10 mouse cellular contexts compared by ENCODE assay signal in the genomic region with DNA sequence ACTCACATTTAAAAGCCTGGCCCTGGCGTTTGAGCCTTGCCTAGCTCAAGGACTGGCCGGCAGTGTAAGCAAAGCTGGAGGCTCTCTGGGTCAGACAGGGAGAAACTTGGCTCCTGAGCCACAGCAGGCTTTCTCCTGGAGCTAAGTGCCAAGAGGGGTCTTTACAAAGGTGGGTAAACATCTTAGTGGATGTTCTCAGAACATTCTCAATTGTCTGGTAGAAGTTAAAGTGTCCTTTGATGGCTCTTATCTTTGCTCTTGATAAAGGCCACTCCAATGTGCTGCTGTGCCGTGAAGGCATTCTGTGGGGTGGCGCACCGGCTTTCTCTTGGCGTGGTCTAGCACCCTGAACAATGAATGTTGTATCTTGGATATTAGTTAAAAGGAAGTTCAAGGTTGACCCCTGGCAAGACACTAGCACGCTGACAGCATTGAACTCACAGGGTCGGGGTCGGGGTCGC. TPM values are rescaled to one million over a fixed set of nuclear protein-coding genes. Genes with fewer than 3 reads are reported as not detected.
DNase-seq lines count a peak whose midpoint lies in the region; ATAC-seq and TF ChIP-seq lines count a peak whose summit lies in the region.
"Had no signal": no experiment of that assay in that cellular context is flagged by ENCODE, and none has a peak within 500 bp of the region (broad histone marks: within the 10 kb centered on the region; RNA-seq: fewer than 3 reads in every experiment).

No protein-coding gene starts in this region.

- H3K4me2 ChIP-seq in intestine, postnatal 0 days (replicated peaks; ENCODE audit: low read depth), result peak overlapping the region; percentile 87
- peak overlapping the region; percentile 70 for H3K4me2 ChIP-seq in midbrain, embryonic 12.5 days (replicated peaks)

- WGBS in heart, embryonic 10.5 days, result 36% methylated on average over 10 of the region's 10 CpGs
- 39% methylated on average over 10 of the region's 10 CpGs for WGBS in intestine, postnatal 0 days
- WGBS in midbrain, embryonic 12.5 days, result 71% methylated on average over 10 of the region's 10 CpGs

- no peak for ATAC-seq in intestine, postnatal 0 days
- no peak for ATAC-seq in midbrain, embryonic 12.5 days (ENCODE audit: low FRiP score, low read depth)
- ATAC-seq in megakaryocyte progenitor cell, adult 5-6 weeks (replicated peaks; ENCODE audit: poor library complexity), result no peak
- ATAC-seq: CD4-positive, CD25-positive, alpha-beta regulatory T cell, adult 4 months had no signal

- H3K4me1 ChIP-seq in heart, embryonic 10.5 days, result peaks cover 48% of the 10 kb centered on the region
- H3K4me1 ChIP-seq in brown adipose tissue, adult 24 weeks (ENCODE audit: control insufficient read depth, insufficient read depth, insufficient read length, low read length), result peaks cover 7% of the 10 kb centered on the region
- H3K4me1 ChIP-seq in intestine, postnatal 0 days (replicated peaks; ENCODE audit: control insufficient read depth, insufficient read depth, low read length), result 0 out of 2 replicates have a peak, but pooled peaks cover 4% of the 10 kb centered on the region
- peaks cover 21% of the 10 kb centered on the region for H3K4me1 ChIP-seq in midbrain, embryonic 12.5 days

- H3K27me3 ChIP-seq in heart, embryonic 10.5 days (ENCODE audit: insufficient read depth, poor library complexity, severe bottlenecking), result peaks cover 8% of the 10 kb centered on the region; the same call in 1 of the 2 replicates
- no peaks in the 10 kb centered on the region for H3K27me3 ChIP-seq in intestine, postnatal 0 days (replicated peaks; ENCODE audit: control insufficient read depth, insufficient read depth, low read length)
- H3K27me3 ChIP-seq in midbrain, embryonic 12.5 days, result peaks cover 35% of the 10 kb centered on the region

- peaks cover 34% of the 10 kb centered on the region for H3K36me3 ChIP-seq in heart, embryonic 10.5 days
- peaks cover 21% of the 10 kb centered on the region for H3K36me3 ChIP-seq in intestine, postnatal 0 days (ENCODE audit: control insufficient read depth, insufficient read depth)
- H3K36me3 ChIP-seq in midbrain, embryonic 12.5 days, result 0 out of 2 replicates have a peak, but pooled peaks cover 2% of the 10 kb centered on the region

- TF ChIP-seq CTCF in intestine, postnatal 0 days (IDR thresholded peaks at IDR 0.05; ENCODE audit: low read depth), result no peak

- H3K27ac ChIP-seq in heart, embryonic 10.5 days, result peak overlapping the region; percentile 88; the same call in 1 of the 2 replicates
- H3K27ac ChIP-seq in brown adipose tissue, adult 24 weeks (replicated peaks; ENCODE audit: low read depth, low read length), result no peak overlapping the region
- peak overlapping the region; percentile 77; the same call in 1 of the 2 replicates for H3K27ac ChIP-seq in intestine, postnatal 0 days (ENCODE audit: low read depth, low read length)
- no peak overlapping the region for H3K27ac ChIP-seq in midbrain, embryonic 12.5 days (replicated peaks)

- DNase-seq in heart, embryonic 10.5 days (ENCODE audit: low spot score), result no peak
- no peak for DNase-seq in heart, postnatal 4 days
- DNase-seq in left cerebral cortex, postnatal 36 days (ENCODE audit: low spot score in 2 of 2), result no peak
- DNase-seq in thymus, adult 18-20 months, result no peak

- H3K9me3 ChIP-seq in heart, embryonic 10.5 days, result no peaks in the 10 kb centered on the region
- H3K9me3 ChIP-seq in intestine, postnatal 0 days (ENCODE audit: control insufficient read depth), result no peaks in the 10 kb centered on the region
- no peaks in the 10 kb centered on the region for H3K9me3 ChIP-seq in midbrain, embryonic 12.5 days

- intact Hi-C loops in left cerebral cortex, postnatal 36 days (cut with DNase I), result no loop called here

- peak overlapping the region; percentile 67 for H3K4me3 ChIP-seq in heart, embryonic 10.5 days
- peak overlapping the region; percentile 75; the same call in 1 of the 2 replicates for H3K4me3 ChIP-seq in brown adipose tissue, adult 24 weeks (ENCODE audit: insufficient read depth, low read depth, low read length)
- peak overlapping the region; percentile 55 for H3K4me3 ChIP-seq in intestine, postnatal 0 days (ENCODE audit: low read depth, low read length)
- H3K4me3 ChIP-seq in midbrain, embryonic 12.5 days, result no peak overlapping the region

- H3K9ac ChIP-seq in intestine, postnatal 0 days (ENCODE audit: low read depth, low read length), result peak overlapping the region; percentile 51; the same call in 1 of the 2 replicates
- H3K9ac ChIP-seq in midbrain, embryonic 12.5 days (replicated peaks), result no peak overlapping the region

RNA-seq across cellular contexts. Expression of gene Khk, which starts 1.4 kb away (rescaled TPM):
- 10.5 and 14.5 TPM in 2 replicates for polyA plus RNA-seq in heart, embryonic 10.5 days (2016; fragmentation: Nextera tagmentation; extraction: Ambion mirVana)
- total RNA-seq in heart, postnatal 4 days (2021), result 1 to 10 TPM; 6.4 to 9.2 TPM
- polyA plus RNA-seq in brown adipose tissue, adult 24 weeks (2012; ENCODE audit: insufficient read depth, insufficient read length, missing spikeins), result 27.8 and 28.8 TPM in 2 replicates
- polyA plus RNA-seq in intestine, postnatal 0 days (2015; fragmentation: Nextera tagmentation; extraction: Ambion mirVana), result 89.6 and 97.9 TPM in 2 replicates
- 5.6 TPM in 2 replicates for polyA plus RNA-seq in midbrain, embryonic 12.5 days (2016; fragmentation: Nextera tagmentation; extraction: Ambion mirVana)
- total RNA-seq in left cerebral cortex, postnatal 36 days (2021), result 10 to 100 TPM; 14.4 TPM
- total RNA-seq in megakaryocyte progenitor cell, adult 5-6 weeks (2015), result 74.3 and 88.2 TPM in 2 replicates
- total RNA-seq in megakaryocyte progenitor cell, adult 5-6 weeks (2017), result 62.2 and 82.9 TPM in 2 replicates

RNA-seq across cellular contexts. Expression of gene Emilin1, which starts 9.4 kb away (rescaled TPM):
- polyA plus RNA-seq in heart, embryonic 10.5 days (2016; fragmentation: Nextera tagmentation; extraction: Ambion mirVana), result 166 and 172 TPM in 2 replicates
- total RNA-seq in heart, postnatal 4 days (2021), result 10 to 100 TPM; 83.4 to 93.2 TPM
- polyA plus RNA-seq in brown adipose tissue, adult 24 weeks (2012; ENCODE audit: insufficient read depth, insufficient read length, missing spikeins), result 2.4 and 3.6 TPM in 2 replicates
- 63.2 and 63.7 TPM in 2 replicates for polyA plus RNA-seq in intestine, postnatal 0 days (2015; fragmentation: Nextera tagmentation; extraction: Ambion mirVana)
- polyA plus RNA-seq in midbrain, embryonic 12.5 days (2016; fragmentation: Nextera tagmentation; extraction: Ambion mirVana), result 49.8 and 79.9 TPM in 2 replicates
- total RNA-seq in left cerebral cortex, postnatal 36 days (2021), result 1 to 10 TPM; 1.7 to 5.1 TPM
- total RNA-seq in megakaryocyte progenitor cell, adult 5-6 weeks (2015), result 49.7 and 64.5 TPM in 2 replicates
- total RNA-seq in megakaryocyte progenitor cell, adult 5-6 weeks (2017), result 98.6 and 99.3 TPM in 2 replicates

RNA-seq across cellular contexts. Expression of gene Ost4, which starts 15.0 kb away (rescaled TPM):
- polyA plus RNA-seq in heart, embryonic 10.5 days (2016; fragmentation: Nextera tagmentation; extraction: Ambion mirVana), result 432 and 455 TPM in 2 replicates
- total RNA-seq in heart, postnatal 4 days (2021), result 100 to 1,000 TPM; 170 TPM
- 357 and 467 TPM in 2 replicates for polyA plus RNA-seq in brown adipose tissue, adult 24 weeks (2012; ENCODE audit: insufficient read depth, insufficient read length, missing spikeins)
- 458 and 495 TPM in 2 replicates for polyA plus RNA-seq in intestine, postnatal 0 days (2015; fragmentation: Nextera tagmentation; extraction: Ambion mirVana)
- 298 and 304 TPM in 2 replicates for polyA plus RNA-seq in midbrain, embryonic 12.5 days (2016; fragmentation: Nextera tagmentation; extraction: Ambion mirVana)
- 10 to 100 TPM; 82.6 to 97.0 TPM for total RNA-seq in left cerebral cortex, postnatal 36 days (2021)
- 439 and 494 TPM in 2 replicates for total RNA-seq in megakaryocyte progenitor cell, adult 5-6 weeks (2015)
- 259 and 297 TPM in 2 replicates for total RNA-seq in megakaryocyte progenitor cell, adult 5-6 weeks (2017)

RNA-seq across cellular contexts. Expression of gene Cgref1, which starts 22.8 kb away (rescaled TPM):
- polyA plus RNA-seq in heart, embryonic 10.5 days (2016; fragmentation: Nextera tagmentation; extraction: Ambion mirVana), result 5.5 and 6.0 TPM in 2 replicates
- total RNA-seq in heart, postnatal 4 days (2021), result under 1 TPM; 0.67 to 0.77 TPM
- 1.0 TPM in 1 of 2 replicates, not detected in the other for polyA plus RNA-seq in brown adipose tissue, adult 24 weeks (2012; ENCODE audit: insufficient read depth, insufficient read length, missing spikeins)
- polyA plus RNA-seq in intestine, postnatal 0 days (2015; fragmentation: Nextera tagmentation; extraction: Ambion mirVana), result 535 and 618 TPM in 2 replicates
- polyA plus RNA-seq in midbrain, embryonic 12.5 days (2016; fragmentation: Nextera tagmentation; extraction: Ambion mirVana), result 7.8 and 9.0 TPM in 2 replicates
- total RNA-seq in left cerebral cortex, postnatal 36 days (2021), result 10 to 100 TPM; 26.1 to 26.4 TPM
- not detected in 2 replicates for total RNA-seq in megakaryocyte progenitor cell, adult 5-6 weeks (2015)
- total RNA-seq in megakaryocyte progenitor cell, adult 5-6 weeks (2017), result 1.7 TPM in 1 of 2 replicates, not detected in the other
- total RNA-seq: hematopoietic stem cell, adult 5-6 weeks had no signal

RNA-seq across cellular contexts. Expression of gene Agbl5, which starts 34.1 kb away (rescaled TPM):
- polyA plus RNA-seq in heart, embryonic 10.5 days (2016; fragmentation: Nextera tagmentation; extraction: Ambion mirVana), result 12.3 and 17.4 TPM in 2 replicates
- total RNA-seq in heart, postnatal 4 days (2021), result 10 to 100 TPM; 11.8 to 12.7 TPM
- polyA plus RNA-seq in brown adipose tissue, adult 24 weeks (2012; ENCODE audit: insufficient read depth, insufficient read length, missing spikeins), result 1.7 and 2.9 TPM in 2 replicates
- 5.5 and 6.5 TPM in 2 replicates for polyA plus RNA-seq in intestine, postnatal 0 days (2015; fragmentation: Nextera tagmentation; extraction: Ambion mirVana)
- polyA plus RNA-seq in midbrain, embryonic 12.5 days (2016; fragmentation: Nextera tagmentation; extraction: Ambion mirVana), result 30.6 and 32.1 TPM in 2 replicates
- total RNA-seq in left cerebral cortex, postnatal 36 days (2021), result 10 to 100 TPM; 13.5 to 20.2 TPM
- 12.4 and 13.8 TPM in 2 replicates for total RNA-seq in megakaryocyte progenitor cell, adult 5-6 weeks (2015)
- total RNA-seq in megakaryocyte progenitor cell, adult 5-6 weeks (2017), result 7.7 and 8.4 TPM in 2 replicates

Comparison
In these comparisons a context has a peak if more than half of its experiments do, and no peak if none do; other contexts are left out.
1. H3K27ac ChIP-seq: peak in heart, embryonic 10.5 days (single experiment) and intestine, postnatal 0 days (single experiment); none in brown adipose tissue, adult 24 weeks (single experiment) and midbrain, embryonic 12.5 days (single experiment).
2. RNA of gene Emilin1, which starts 9.4 kb away (polyA plus RNA-seq): 166 to 172 TPM in heart, embryonic 10.5 days, 49.8 to 79.9 TPM in midbrain, embryonic 12.5 days and 63.2 to 63.7 TPM in intestine, postnatal 0 days; 2.4 to 3.6 TPM in brown adipose tissue, adult 24 weeks; every median in the first group is over 10 times any median in the second.